Mouse (Mus musculus): ENCODE measurements around the gene Gm20479. TPM values are rescaled to one million over a fixed set of nuclear protein-coding genes. Genes with fewer than 3 reads are reported as not detected.
A peak's percentile ranks its signal among the peaks of the same experiment; 100 is the strongest.

Gene Gm20479
- polyA plus RNA-seq, 1 experiment: 0.75 TPM

DNA sequence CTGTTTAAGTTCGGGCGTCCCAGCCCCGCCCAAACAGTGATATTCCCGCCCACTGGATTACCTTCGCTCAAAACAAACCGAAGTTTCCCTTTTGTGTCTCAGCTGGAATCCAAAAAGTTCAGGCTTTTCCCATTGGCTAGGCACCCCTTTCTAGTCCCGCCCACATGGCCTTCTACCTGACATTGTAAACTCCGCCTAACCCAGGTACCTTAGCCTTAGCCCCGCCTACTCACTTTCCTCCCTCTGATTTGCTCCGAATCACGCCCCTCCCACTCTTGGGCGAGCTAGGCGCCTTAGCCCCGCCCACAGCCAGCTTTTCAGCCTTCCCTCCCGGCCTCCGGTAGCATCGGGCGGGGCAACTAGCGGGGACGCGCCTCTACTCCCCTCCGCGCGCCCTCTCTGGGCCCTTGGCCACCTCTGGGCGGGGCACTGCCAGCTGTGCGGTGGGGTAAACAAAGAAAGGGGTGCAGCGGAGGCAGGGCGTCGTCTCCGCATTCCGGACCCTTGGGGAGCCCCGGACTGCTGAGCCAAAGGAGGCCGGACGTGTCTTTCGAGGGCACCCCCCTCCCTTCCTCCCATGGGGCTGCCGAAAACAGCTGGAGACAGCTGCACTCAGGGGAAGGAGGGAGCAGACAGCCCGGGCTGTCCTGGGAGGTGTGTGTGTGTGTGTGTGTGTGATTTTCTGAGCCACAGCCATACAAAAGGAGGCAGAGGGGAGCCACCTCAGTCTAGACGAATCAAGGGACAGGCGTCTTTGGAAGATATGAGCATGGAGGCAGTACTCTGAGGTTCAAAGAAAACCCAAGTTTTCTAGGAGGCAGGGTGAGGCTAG, 26.3 kb downstream of the Gm20479 start:
- Histone ChIP-seq H3K27ac (ENCODE audit: insufficient read depth, low read length) (0 out of 2 replicates have a peak overlapping the region, but pooled peaks have one; percentile 27), H3K4me1 (ENCODE audit: control insufficient read depth, insufficient read depth, low read length) (peaks cover 4% of the 10 kb centered on the region), H3K4me3 (ENCODE audit: insufficient read depth, low read length) (peak overlapping the region; percentile 11; the same call in 1 of the 2 replicates)
- TF ChIP-seq POLR2A (IDR thresholded peaks at IDR 0.05; ENCODE audit: extremely low read depth, insufficient read depth, low read length) (no peak), CTCF (IDR thresholded peaks at IDR 0.05; ENCODE audit: extremely low read depth, insufficient read depth, low read length) (no peak)

DNA sequence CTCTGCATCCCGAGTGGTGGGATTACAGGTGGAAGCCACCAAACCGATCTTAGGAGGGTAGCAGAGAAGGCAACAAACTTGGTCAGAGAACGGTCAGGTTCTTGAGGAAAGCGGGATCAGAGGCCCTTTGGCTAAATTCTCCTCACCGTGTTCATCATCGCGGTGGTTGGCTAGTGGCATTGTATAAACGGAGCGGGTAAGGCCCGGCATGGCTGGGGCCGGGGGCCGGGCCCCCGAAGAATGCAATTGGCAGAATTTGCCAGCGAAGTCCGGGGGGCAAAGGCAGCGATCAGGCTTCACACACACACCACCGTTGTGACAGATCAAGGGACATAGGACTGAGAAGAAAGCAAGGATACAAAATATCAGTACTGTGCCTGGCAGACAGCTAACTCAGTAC, 27.2 kb downstream of the Gm20479 start:
- TF ChIP-seq CTCF (IDR thresholded peaks at IDR 0.05; ENCODE audit: extremely low read depth, insufficient read depth, low read length) (no peak), POLR2A (IDR thresholded peaks at IDR 0.05; ENCODE audit: extremely low read depth, insufficient read depth, low read length) (no peak)
- Histone ChIP-seq H3K4me3 (ENCODE audit: insufficient read depth, low read length) (no peak overlapping the region), H3K27ac (ENCODE audit: insufficient read depth, low read length) (no peak overlapping the region), H3K4me1 (ENCODE audit: control insufficient read depth, insufficient read depth, low read length) (peaks cover 5% of the 10 kb centered on the region)

DNA sequence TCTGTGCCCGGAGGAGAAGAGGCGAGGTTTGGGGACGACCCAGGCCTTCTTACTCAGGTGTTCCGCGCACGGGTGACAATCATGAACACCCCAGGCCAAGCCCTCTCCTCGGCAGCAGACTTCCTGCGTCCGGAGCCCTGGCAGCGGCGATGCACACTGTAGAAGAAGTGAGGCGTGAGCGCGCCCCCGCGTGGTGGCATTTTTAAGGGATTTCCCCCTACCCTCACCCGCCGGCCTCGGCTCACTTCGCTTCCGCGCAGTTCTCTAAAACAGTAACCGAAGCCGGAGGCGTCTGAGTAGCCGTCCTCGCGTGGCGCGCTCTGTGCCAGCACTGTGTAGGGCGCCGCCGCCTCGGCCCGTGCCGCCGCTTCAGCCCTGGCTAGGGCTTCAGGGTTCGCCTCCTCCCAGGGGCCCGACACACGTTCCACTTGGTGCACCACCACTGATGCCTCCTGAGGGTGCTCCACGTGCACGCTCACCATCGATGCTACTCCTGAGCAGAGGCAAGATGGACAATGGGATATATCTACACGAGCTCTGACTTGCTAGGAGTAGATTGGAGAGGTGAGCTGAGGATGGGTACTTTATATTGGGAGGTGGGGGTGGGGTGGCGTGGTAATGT, 27.8 kb downstream of the Gm20479 start:
- TF ChIP-seq POLR2A (IDR thresholded peaks at IDR 0.05; ENCODE audit: extremely low read depth, insufficient read depth, low read length): no peak
- peak; percentile 41; the same call in 1 of the 2 replicates for TF ChIP-seq CTCF (IDR thresholded peaks at IDR 0.05; ENCODE audit: extremely low read depth, insufficient read depth, low read length)
- Histone ChIP-seq H3K4me1 (ENCODE audit: control insufficient read depth, insufficient read depth, low read length) (peaks cover 5% of the 10 kb centered on the region), H3K27ac (ENCODE audit: insufficient read depth, low read length) (no peak overlapping the region), H3K4me3 (ENCODE audit: insufficient read depth, low read length) (no peak overlapping the region)

DNA sequence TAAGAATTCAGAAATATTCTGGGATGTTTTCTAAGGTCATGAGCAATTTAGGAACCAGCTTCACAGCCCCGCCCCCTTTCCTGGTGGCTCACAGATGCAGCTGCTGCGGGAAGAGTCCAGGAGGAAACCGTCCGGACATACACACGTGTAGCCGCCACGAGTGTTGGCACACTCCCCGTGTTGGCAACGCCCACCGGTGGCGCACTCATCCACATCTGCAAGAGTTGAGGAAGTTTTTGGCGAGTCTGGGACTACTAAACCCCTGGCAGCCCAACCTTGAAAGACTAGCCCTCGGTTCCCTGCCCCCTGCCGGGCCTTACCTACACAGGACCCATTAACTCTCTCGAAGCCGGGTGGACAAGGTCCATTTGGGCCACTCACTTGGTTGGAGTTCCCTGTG, 28.6 kb downstream of the Gm20479 start:
- Histone ChIP-seq H3K4me3 (ENCODE audit: insufficient read depth, low read length) (no peak overlapping the region), H3K27ac (ENCODE audit: insufficient read depth, low read length) (no peak overlapping the region), H3K4me1 (ENCODE audit: control insufficient read depth, insufficient read depth, low read length) (peaks cover 5% of the 10 kb centered on the region)
- TF ChIP-seq POLR2A (IDR thresholded peaks at IDR 0.05; ENCODE audit: extremely low read depth, insufficient read depth, low read length): no peak
- TF ChIP-seq CTCF (IDR thresholded peaks at IDR 0.05; ENCODE audit: extremely low read depth, insufficient read depth, low read length): no peak

DNA sequence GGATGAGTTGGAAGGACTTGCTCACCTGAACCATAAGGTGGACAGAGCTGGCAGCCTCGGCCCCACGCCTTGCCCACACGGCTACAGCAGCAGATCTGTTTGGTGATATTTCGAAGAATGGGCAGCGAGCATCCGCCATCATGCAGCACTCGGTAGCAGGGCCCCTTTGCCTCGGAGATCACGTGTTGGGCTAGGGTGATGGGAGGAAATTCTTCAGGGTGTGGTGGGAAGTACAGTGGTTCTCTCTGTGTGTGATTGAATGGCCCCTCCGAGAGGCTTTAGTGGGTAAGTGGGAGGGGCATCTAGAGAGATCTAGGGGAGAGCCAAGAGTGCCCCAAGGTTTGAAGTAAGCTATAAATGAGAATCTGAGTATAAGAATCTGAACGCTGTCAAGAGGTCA, 29.1 kb downstream of the Gm20479 start:
- Histone ChIP-seq H3K27ac (ENCODE audit: insufficient read depth, low read length) (no peak overlapping the region), H3K4me1 (ENCODE audit: control insufficient read depth, insufficient read depth, low read length) (peaks cover 5% of the 10 kb centered on the region), H3K4me3 (ENCODE audit: insufficient read depth, low read length) (no peak overlapping the region)
- TF ChIP-seq POLR2A (IDR thresholded peaks at IDR 0.05; ENCODE audit: extremely low read depth, insufficient read depth, low read length): no peak
- TF ChIP-seq CTCF (IDR thresholded peaks at IDR 0.05; ENCODE audit: extremely low read depth, insufficient read depth, low read length): no peak

DNA sequence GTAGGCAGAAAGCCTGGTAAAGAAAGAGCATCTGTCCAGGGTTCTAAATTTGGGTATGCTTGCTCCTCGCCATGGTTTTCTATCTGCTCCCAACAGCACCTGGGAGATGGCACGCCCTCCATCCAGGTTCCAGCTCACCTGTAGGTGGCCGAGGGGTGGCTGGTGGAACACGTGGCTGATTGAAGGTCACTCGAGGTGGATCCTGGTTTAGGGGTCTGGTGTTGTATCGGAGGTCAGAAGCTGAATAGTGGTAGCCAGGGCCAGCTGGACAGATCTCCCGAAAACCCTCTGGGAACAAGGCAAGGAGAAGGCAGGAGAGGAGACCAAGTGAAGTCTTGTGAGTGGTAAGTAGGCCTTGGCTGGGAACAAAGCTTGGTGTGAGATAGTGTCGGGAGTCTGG, 29.7 kb downstream of the Gm20479 start:
- Histone ChIP-seq H3K27ac (ENCODE audit: insufficient read depth, low read length) (no peak overlapping the region), H3K4me3 (ENCODE audit: insufficient read depth, low read length) (no peak overlapping the region), H3K4me1 (ENCODE audit: control insufficient read depth, insufficient read depth, low read length) (peaks cover 3% of the 10 kb centered on the region)
- TF ChIP-seq CTCF (IDR thresholded peaks at IDR 0.05; ENCODE audit: extremely low read depth, insufficient read depth, low read length) (no peak), POLR2A (IDR thresholded peaks at IDR 0.05; ENCODE audit: extremely low read depth, insufficient read depth, low read length) (no peak)

DNA sequence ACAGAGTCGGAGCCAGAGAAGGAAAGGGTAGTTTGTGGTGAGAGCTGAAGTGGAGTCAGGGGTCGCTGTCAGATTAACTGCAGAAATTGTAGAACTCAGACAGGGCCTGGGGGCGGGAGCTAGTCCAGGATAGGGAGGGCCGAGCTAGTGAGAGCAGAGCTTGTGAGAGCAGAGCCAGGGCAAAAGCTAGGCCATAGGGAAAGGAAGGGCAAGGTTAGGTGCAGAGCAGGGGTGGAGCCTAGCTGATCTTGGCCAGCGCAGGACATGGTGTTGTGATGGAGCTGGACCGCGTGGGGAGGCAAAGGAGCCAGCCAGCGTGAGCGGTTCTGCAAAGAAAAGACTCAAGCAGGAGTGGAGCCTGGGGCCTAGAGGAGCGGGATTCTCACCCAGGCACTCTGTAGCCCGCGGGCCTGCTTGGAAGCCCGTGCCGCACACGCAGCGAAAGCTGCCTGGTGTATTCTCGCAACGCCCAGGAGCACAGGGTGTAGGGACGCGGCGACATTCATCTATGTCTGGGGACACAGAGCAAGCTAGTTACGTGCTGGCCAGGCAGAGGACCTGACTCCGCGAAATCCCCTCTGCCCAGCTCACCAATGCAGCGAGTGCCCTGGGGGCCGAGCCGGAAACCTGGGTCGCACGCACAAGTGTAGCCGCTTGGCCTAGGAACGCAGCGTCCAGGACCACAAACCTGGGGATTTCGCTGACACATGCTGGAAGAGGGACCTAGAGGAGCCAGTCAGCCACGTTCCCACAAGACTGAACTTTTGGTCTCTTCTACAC, 30.9 kb downstream of the Gm20479 start:
- Histone ChIP-seq H3K4me1 (ENCODE audit: control insufficient read depth, insufficient read depth, low read length) (peaks cover 2% of the 10 kb centered on the region; the same call in 1 of the 2 replicates), H3K4me3 (ENCODE audit: insufficient read depth, low read length) (no peak overlapping the region), H3K27ac (ENCODE audit: insufficient read depth, low read length) (no peak overlapping the region)
- TF ChIP-seq CTCF (IDR thresholded peaks at IDR 0.05; ENCODE audit: extremely low read depth, insufficient read depth, low read length): no peak
- no peak for TF ChIP-seq POLR2A (IDR thresholded peaks at IDR 0.05; ENCODE audit: extremely low read depth, insufficient read depth, low read length)

DNA sequence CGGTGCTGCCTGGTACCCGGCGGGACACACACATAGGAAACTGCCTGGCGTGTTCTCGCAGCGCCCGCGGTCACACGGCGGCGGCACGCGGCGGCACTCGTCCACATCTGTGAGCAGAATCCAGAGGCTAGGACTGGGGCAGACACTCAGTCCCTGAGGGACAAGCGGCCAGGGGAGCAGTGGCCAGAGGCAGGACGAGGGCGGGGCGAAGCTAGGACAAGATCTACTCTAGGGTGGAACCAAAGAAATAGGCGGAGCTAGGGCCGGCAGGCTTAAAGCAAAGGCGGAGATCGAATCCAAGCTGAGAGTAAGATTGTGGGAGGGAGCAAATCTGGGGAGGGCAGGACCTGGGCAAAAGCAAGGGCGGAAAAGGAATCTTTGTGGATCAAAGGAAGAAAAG, 31.5 kb downstream of the Gm20479 start:
- peaks cover 2% of the 10 kb centered on the region; the same call in 1 of the 2 replicates for H3K4me1 ChIP-seq (ENCODE audit: control insufficient read depth, insufficient read depth, low read length)
- no peak overlapping the region for H3K4me3 ChIP-seq (ENCODE audit: insufficient read depth, low read length)
- no peak for TF ChIP-seq POLR2A (IDR thresholded peaks at IDR 0.05; ENCODE audit: extremely low read depth, insufficient read depth, low read length)
- TF ChIP-seq CTCF (IDR thresholded peaks at IDR 0.05; ENCODE audit: extremely low read depth, insufficient read depth, low read length): no peak
- no peak overlapping the region for H3K27ac ChIP-seq (ENCODE audit: insufficient read depth, low read length)

DNA sequence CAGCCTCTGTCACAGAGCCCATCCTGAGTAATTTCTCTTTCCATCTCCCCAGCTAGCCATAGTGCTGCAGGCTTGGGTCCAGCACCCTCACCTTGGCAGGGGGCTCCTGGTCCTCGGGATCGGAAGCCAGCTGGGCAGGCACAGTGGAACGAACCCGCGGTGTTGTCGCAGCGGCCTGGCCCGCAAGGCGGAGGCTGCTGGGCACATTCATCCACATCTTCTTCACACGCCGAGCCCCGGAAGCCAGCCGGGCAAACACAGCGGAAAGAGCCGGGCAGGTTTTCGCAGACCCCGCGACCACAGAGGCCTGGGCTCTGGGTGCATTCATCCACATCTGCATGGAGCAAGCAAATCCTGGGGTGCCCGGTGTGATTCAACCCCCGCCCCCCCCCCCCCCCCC, 32.3 kb downstream of the Gm20479 start:
- no peak overlapping the region for H3K27ac ChIP-seq (ENCODE audit: insufficient read depth, low read length)
- no peak for TF ChIP-seq POLR2A (IDR thresholded peaks at IDR 0.05; ENCODE audit: extremely low read depth, insufficient read depth, low read length)
- TF ChIP-seq CTCF (IDR thresholded peaks at IDR 0.05; ENCODE audit: extremely low read depth, insufficient read depth, low read length): no peak
- peaks cover 2% of the 10 kb centered on the region; the same call in 1 of the 2 replicates for H3K4me1 ChIP-seq (ENCODE audit: control insufficient read depth, insufficient read depth, low read length)
- H3K4me3 ChIP-seq (ENCODE audit: insufficient read depth, low read length): no peak overlapping the region

Measured in cortical plate, adult 2 months (tissue).